In genomic region chr4:98508471-98509271, GRCm38 (mm10) we compare ENCODE assay signal across 9 mouse cellular contexts.
DNase-seq lines count a peak whose midpoint lies in the region; ATAC-seq and TF ChIP-seq lines count a peak whose summit lies in the region.
"Had no signal": no experiment of that assay in that cellular context is flagged by ENCODE, and none has a peak within 500 bp of the region (broad histone marks: within the 10 kb centered on the region; RNA-seq: fewer than 3 reads in every experiment).

No protein-coding gene starts in this region.

- no peaks in the 10 kb centered on the region for H3K9me3 ChIP-seq in forebrain, embryonic 10.5 days
- no peaks in the 10 kb centered on the region for H3K9me3 ChIP-seq in forebrain, embryonic 11.5 days (ENCODE audit: control insufficient read depth, low read length)
- no peaks in the 10 kb centered on the region for H3K9me3 ChIP-seq in midbrain, postnatal 0 days (ENCODE audit: low read length)
- H3K9me3 ChIP-seq in midbrain, embryonic 14.5 days (ENCODE audit: control insufficient read depth, low read length), result no peaks in the 10 kb centered on the region
- H3K9me3 ChIP-seq in stomach, postnatal 0 days (ENCODE audit: control insufficient read depth, low read length), result no peaks in the 10 kb centered on the region

- no peak for TF ChIP-seq EP300 in stomach, postnatal 0 days (optimal IDR thresholded peaks at IDR 0.05)

- peak overlapping the region; percentile 25; the same call in 1 of the 2 replicates for H3K27ac ChIP-seq in forebrain, embryonic 10.5 days
- no peak overlapping the region for H3K27ac ChIP-seq in forebrain, embryonic 11.5 days (ENCODE audit: low read depth, low read length)
- no peak overlapping the region for H3K27ac ChIP-seq in midbrain, postnatal 0 days (ENCODE audit: low read depth, low read length)
- no peak overlapping the region for H3K27ac ChIP-seq in midbrain, embryonic 14.5 days (replicated peaks; ENCODE audit: low read depth, low read length)
- H3K27ac ChIP-seq in stomach, postnatal 0 days (replicated peaks), result peak overlapping the region; percentile 69

- 90% methylated on average over 11 of the region's 11 CpGs for WGBS in forebrain, embryonic 10.5 days
- WGBS in forebrain, embryonic 11.5 days, result 86% methylated on average over 11 of the region's 11 CpGs
- 82% methylated on average over 11 of the region's 11 CpGs for WGBS in midbrain, postnatal 0 days
- WGBS in midbrain, embryonic 14.5 days, result 86% methylated on average over 11 of the region's 11 CpGs
- WGBS in stomach, postnatal 0 days, result 66% methylated on average over 11 of the region's 11 CpGs

- H3K9ac ChIP-seq in forebrain, embryonic 11.5 days (ENCODE audit: low read length), result no peak overlapping the region
- H3K9ac ChIP-seq in midbrain, postnatal 0 days (replicated peaks; ENCODE audit: low read length, poor library complexity, severe bottlenecking), result no peak overlapping the region
- no peak overlapping the region for H3K9ac ChIP-seq in midbrain, embryonic 14.5 days (replicated peaks; ENCODE audit: low read length)
- H3K9ac ChIP-seq in stomach, postnatal 0 days (ENCODE audit: low read length), result no peak overlapping the region

- no peaks in the 10 kb centered on the region for H3K27me3 ChIP-seq in forebrain, embryonic 10.5 days (ENCODE audit: poor library complexity, severe bottlenecking)
- no peaks in the 10 kb centered on the region for H3K27me3 ChIP-seq in forebrain, embryonic 11.5 days (ENCODE audit: control insufficient read depth, insufficient read depth, low read length)
- H3K27me3 ChIP-seq in midbrain, postnatal 0 days (ENCODE audit: insufficient read depth, low read length), result no peaks in the 10 kb centered on the region
- no peaks in the 10 kb centered on the region for H3K27me3 ChIP-seq in midbrain, embryonic 14.5 days (ENCODE audit: control insufficient read depth, insufficient read depth, low read length)
- no peaks in the 10 kb centered on the region for H3K27me3 ChIP-seq in stomach, postnatal 0 days (ENCODE audit: control insufficient read depth, insufficient read depth, low read length)

- H3K4me3 ChIP-seq in forebrain, embryonic 10.5 days, result no peak overlapping the region
- H3K4me3 ChIP-seq in forebrain, embryonic 11.5 days (ENCODE audit: low read depth, low read length), result no peak overlapping the region
- H3K4me3 ChIP-seq in midbrain, postnatal 0 days (ENCODE audit: low read depth, low read length), result no peak overlapping the region
- no peak overlapping the region for H3K4me3 ChIP-seq in midbrain, embryonic 14.5 days (replicated peaks; ENCODE audit: low read depth, low read length)
- H3K4me3 ChIP-seq in stomach, postnatal 0 days (ENCODE audit: low read depth, low read length), result no peak overlapping the region

- peaks cover 11% of the 10 kb centered on the region; the same call in 1 of the 2 replicates for H3K4me1 ChIP-seq in forebrain, embryonic 10.5 days
- H3K4me1 ChIP-seq in forebrain, embryonic 11.5 days (replicated peaks; ENCODE audit: control insufficient read depth, insufficient read depth, low read length), result 0 out of 2 replicates have a peak, but pooled peaks cover 2% of the 10 kb centered on the region
- no peaks in the 10 kb centered on the region for H3K4me1 ChIP-seq in midbrain, postnatal 0 days (ENCODE audit: insufficient read depth, low read length)
- no peaks in the 10 kb centered on the region for H3K4me1 ChIP-seq in midbrain, embryonic 14.5 days (ENCODE audit: control insufficient read depth, insufficient read depth, low read length)
- H3K4me1 ChIP-seq in stomach, postnatal 0 days (replicated peaks; ENCODE audit: control insufficient read depth, insufficient read depth), result no peaks in the 10 kb centered on the region

- H3K36me3 ChIP-seq in forebrain, embryonic 10.5 days (replicated peaks), result no peaks in the 10 kb centered on the region
- H3K36me3 ChIP-seq in forebrain, embryonic 11.5 days (ENCODE audit: control insufficient read depth, insufficient read depth, low read length), result no peaks in the 10 kb centered on the region
- no peaks in the 10 kb centered on the region for H3K36me3 ChIP-seq in midbrain, postnatal 0 days (ENCODE audit: insufficient read depth, low read length)
- H3K36me3 ChIP-seq in midbrain, embryonic 14.5 days (ENCODE audit: control insufficient read depth, insufficient read depth, low read length), result no peaks in the 10 kb centered on the region
- no peaks in the 10 kb centered on the region for H3K36me3 ChIP-seq in stomach, postnatal 0 days (ENCODE audit: control insufficient read depth, insufficient read depth, low read length)

- H3K4me2 ChIP-seq in forebrain, embryonic 11.5 days (ENCODE audit: low read depth, low read length, severe bottlenecking), result no peak overlapping the region
- no peak overlapping the region for H3K4me2 ChIP-seq in midbrain, postnatal 0 days (ENCODE audit: low read depth, low read length, poor library complexity, severe bottlenecking)
- no peak overlapping the region for H3K4me2 ChIP-seq in midbrain, embryonic 14.5 days (ENCODE audit: low read length)
- no peak overlapping the region for H3K4me2 ChIP-seq in stomach, postnatal 0 days (replicated peaks; ENCODE audit: low read depth)

- no peak for DNase-seq in forebrain, embryonic 10.5 days (ENCODE audit: extremely low spot score, low spot score)
- DNase-seq in forebrain, embryonic 11.5 days (ENCODE audit: low spot score), result no peak
- DNase-seq in midbrain, postnatal 0 days (ENCODE audit: low spot score), result peak; percentile 16
- no peak for DNase-seq in midbrain, embryonic 14.5 days
- peak; percentile 78 to 92 for DNase-seq in kidney, postnatal 25 days
- peak; percentile 48 for DNase-seq in stomach, postnatal 0 days (ENCODE audit: low spot score)
- no peak for DNase-seq in thymus, postnatal 25 days
- DNase-seq: embryo, embryonic 11 days had no signal

- ATAC-seq in forebrain, embryonic 11.5 days (replicated peaks; ENCODE audit: low FRiP score), result no peak
- no peak for ATAC-seq in midbrain, postnatal 0 days (ENCODE audit: low FRiP score)
- no peak for ATAC-seq in midbrain, embryonic 14.5 days (ENCODE audit: low FRiP score, low TSS enrichment)
- ATAC-seq in stomach, postnatal 0 days (ENCODE audit: low FRiP score, low TSS enrichment), result peak; percentile 93
- ATAC-seq in megakaryocyte-erythroid progenitor cell, adult 5-6 weeks (replicated peaks; ENCODE audit: low FRiP score, low TSS enrichment, poor library complexity, severe bottlenecking), result no peak

- TF ChIP-seq CTCF in midbrain, postnatal 0 days (IDR thresholded peaks at IDR 0.05), result no peak
- no peak for TF ChIP-seq CTCF in stomach, postnatal 0 days (IDR thresholded peaks at IDR 0.05; ENCODE audit: low read depth)

Comparison
In these comparisons a context has a peak if more than half of its experiments do, and no peak if none do; other contexts are left out.
1. DNase-seq: peak in midbrain, postnatal 0 days (single experiment), kidney, postnatal 25 days (2 of 2) and stomach, postnatal 0 days (single experiment); none in forebrain, embryonic 10.5 days (single experiment), forebrain, embryonic 11.5 days (single experiment), midbrain, embryonic 14.5 days (single experiment) and thymus, postnatal 25 days (single experiment).
2. H3K27ac ChIP-seq: peak in forebrain, embryonic 10.5 days (single experiment) and stomach, postnatal 0 days (single experiment); none in forebrain, embryonic 11.5 days (single experiment), midbrain, postnatal 0 days (single experiment) and midbrain, embryonic 14.5 days (single experiment).